Mouse (Mus musculus): ENCODE data around the gene Vps8.

The Vps8 gene

DNA sequence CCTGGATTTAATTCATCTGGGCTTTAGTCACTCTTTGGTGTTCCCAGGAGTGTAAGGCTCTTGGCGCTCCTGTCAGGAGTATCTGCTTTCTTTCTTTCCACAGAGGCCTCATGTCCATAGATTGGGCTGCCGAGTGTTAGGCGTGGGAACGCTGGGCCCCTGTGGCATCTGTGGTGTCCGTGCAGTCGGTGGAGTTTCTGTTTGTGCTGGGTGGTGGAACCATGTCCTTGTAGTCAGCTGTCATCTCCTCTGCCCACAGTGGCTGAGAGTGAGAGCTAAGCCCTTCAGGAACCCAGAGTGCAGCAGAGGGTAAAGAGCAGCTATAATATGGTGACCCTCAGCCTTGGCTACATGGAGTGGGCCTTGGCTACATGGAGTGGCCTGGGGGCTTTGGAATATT lies 140.4 kb downstream of the Vps8 start:
- no peak for DNase-seq

GRCm38 (mm10) chr16:21567093-21567492 lies 144.2 kb downstream of the Vps8 start:
- DNase-seq = no peak

DNA sequence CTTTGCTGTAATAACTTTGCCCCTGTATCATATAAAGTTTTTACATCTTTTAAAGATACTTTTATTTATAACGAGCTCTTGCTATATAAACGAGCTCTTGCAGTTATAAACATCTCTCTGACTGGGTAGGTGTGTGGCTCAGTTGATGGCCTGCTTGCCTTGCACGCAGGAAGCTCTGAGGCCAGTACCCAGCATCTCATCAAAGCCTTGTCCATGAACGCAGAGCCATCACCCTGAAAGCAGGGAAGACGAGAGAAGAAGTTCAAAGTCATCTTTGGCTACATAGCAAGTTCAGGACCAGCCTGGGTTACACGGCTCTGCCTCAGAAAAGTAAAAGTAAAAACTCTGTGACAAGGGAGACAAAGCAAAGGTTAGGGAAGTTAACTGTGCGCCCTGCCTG lies 147.0 kb downstream of the Vps8 start:
- DNase-seq = no peak

GRCm38 (mm10) chr16:21570786-21571185 lies 147.9 kb downstream of the Vps8 start:
- no peak for DNase-seq

DNA sequence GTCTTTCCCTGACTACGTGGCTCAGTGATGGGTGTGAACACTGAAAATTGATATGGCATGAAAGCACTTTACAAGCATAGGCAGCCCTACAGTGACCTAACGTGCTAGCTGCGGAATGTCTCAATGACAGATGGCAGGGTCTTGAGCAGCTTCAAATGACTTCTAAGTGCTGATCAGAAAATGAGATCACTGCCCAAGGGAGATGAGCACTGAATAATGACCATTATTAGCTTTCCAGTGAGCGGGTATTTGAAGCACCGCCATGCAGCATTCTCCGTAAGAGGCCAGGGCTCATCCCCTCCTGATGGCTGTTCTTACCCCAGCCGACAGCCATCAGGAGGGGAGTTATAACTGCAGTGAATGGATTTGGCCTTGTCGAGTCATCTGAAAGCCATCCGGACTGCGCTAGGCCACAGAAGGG lies 153.1 kb downstream of the Vps8 start:
- no peak for DNase-seq

- DNase-seq = no peak
These were observed 166.2 kb downstream of the Vps8 start for GRCm38 (mm10) chr16:21589110-21589509.

- no peak for DNase-seq
These were observed 167.9 kb downstream of the Vps8 start for GRCm38 (mm10) chr16:21590806-21591205.

GRCm38 (mm10) chr16:21591511-21591910 lies 168.6 kb downstream of the Vps8 start:
- no peak for DNase-seq

DNA sequence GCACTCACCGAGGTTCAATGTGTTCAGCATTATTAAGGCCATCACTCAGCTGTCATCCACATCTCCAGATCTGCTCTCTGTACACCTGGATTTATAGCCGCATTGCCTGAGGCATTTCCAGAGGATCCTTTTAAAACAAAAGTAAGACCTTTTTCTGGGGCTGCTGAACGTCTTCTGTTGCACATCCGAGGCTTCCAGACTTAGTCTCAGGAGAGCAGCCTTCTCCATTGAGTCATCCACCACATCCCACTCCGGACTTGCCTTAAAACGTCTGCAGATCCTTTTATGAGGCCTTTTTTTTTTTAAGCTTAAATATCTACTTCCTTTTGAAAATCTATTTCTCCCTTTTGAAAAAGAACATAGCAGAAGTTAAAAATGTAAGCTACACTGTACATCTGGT lies 172.6 kb downstream of the Vps8 start:
- no peak for DNase-seq

GRCm38 (mm10) chr16:21604354-21604753 lies 181.4 kb downstream of the Vps8 start:
- no peak for DNase-seq

- DNase-seq = no peak
These were observed 183.5 kb downstream of the Vps8 start for GRCm38 (mm10) chr16:21606249-21607020.

DNA sequence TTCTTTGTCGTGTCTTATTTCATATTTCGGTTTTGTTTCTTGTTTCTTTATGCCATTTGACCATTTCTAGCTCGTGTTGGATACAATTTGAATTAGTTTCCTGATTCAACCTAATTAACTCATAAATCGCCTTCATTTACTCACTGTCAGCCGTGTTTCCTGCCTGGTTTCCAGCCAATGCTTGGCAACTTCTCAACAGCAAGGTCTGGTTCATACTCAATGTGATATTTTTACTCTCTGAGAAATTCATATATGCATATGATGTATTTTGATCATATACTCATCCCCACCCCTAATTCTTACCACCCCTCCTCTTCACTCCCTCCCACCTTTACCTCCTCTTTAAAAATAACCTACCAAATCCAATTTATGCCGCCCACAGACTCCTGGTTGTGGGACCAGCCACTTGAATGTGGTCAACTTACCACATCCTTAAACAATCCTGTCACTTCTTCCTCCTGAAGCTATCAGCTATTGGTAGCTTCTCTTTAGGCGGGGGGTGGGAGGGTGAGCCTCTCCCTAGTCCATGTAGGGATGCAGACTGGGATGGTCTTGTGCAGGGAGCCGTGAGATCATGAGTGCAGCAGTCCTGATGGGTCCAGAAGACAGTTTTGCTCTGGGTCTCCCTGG lies 184.2 kb downstream of the Vps8 start:
- no peak for DNase-seq

GRCm38 (mm10) chr16:21607651-21608040 lies 184.7 kb downstream of the Vps8 start:
- no peak for DNase-seq

- no peak for DNase-seq
These were observed 185.4 kb downstream of the Vps8 start for GRCm38 (mm10) chr16:21608176-21608865.

- no peak for DNase-seq
These were observed 187.6 kb downstream of the Vps8 start for GRCm38 (mm10) chr16:21610473-21610872.

DNA sequence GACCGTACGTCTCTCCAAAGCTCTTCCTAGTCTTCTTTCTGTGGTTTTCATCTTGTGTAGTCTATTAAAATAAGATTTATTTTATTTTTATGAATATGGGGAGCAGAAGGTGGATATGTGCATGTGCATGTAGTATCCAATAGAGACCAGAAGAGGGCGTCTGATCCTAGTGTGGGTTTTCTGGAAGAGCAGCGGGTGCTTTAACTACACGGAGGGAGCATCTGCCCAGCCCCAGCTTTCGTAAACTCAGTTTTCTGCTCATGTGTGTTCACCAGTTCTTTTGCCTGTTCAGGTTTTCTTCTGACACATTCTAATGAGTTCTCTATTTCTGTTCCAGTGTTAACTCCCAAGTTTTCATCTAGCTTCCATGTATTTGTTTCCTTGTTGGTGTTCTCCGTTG lies 192.9 kb downstream of the Vps8 start:
- DNase-seq = peak; percentile 33 to 38

DNA sequence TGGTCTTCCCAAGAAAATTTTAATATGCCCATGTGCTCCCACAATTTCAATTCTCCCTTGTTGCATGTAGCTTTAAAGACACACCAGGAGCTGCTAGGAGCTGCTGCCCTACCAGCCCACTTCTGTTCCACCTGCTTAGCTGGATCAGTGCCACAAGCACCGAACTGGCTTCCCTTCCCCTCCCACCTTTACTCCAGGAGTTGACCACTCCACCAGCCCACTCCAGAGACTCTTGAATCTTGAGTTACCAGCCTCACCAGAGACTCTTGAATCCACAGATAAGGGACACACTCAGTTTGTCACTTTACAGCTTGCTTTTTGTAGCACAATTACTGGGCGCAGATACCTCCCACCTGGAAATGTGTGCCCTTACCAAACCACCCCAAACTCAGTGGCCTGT lies 197.7 kb downstream of the Vps8 start:
- DNase-seq = no peak

DNA sequence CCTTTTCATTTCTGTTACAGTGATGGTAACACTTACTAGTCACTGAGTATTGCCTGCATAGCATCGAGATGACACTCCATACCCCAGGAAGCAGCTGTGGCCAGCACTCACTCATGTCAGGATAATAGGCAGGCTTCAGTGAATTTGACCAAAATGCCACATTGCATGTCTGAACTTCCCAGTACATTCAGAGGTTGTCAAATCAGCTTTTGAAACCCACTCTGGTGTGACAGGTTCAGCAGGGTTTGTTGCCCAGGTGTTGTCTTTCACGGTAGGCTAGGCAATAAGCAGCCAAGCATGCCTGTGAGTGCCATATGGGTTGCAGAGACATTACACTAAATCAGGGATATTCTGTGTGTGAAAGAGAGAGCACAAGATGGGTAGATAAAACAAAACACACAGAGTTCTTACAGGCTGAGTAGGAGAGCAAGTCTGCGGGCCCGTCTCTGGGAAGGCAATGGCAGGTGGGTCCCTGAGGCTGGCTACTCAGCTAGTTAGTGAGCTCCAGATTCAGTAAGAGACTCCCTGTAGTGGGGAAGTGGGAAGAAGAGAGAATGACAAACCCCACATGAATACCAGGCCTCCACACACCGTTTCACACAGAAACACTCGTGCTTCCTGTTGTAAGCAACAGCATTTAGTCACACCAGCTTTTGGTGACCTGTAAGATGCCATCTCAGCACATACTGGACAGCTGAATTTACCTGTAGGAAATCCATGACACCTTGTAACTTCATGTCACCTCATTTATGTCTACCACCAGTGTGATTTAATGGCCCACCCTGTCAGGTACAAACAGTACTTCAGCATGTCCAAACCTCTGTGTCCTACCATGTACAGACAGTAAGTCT lies 203.1 kb downstream of the Vps8 start:
- peak; percentile 30 to 41 for DNase-seq

DNA sequence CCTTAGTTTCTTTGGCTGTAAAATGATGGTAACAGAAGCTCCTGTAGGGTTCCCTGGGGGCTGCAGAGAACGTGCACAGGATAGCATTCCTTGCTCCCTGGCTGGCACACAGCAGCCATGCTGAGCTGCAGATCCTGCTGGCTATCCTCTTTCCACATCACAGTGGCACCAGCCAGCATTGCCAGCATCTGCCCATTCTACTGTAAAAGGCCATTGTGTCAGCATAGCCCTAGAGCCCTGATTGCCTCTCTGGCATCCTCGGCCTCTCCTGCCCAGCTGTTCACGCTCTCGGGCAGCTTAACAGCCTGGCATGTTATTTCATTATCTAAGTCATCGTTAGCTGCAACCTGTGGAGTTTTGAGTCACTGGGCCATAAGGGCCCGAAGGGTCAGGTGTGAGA lies 204.3 kb downstream of the Vps8 start:
- DNase-seq = peak in 1 of 2 experiments; percentile 17

- peak; percentile 31 to 42 for DNase-seq
These were observed 205.2 kb downstream of the Vps8 start for GRCm38 (mm10) chr16:21628061-21628591.

DNA sequence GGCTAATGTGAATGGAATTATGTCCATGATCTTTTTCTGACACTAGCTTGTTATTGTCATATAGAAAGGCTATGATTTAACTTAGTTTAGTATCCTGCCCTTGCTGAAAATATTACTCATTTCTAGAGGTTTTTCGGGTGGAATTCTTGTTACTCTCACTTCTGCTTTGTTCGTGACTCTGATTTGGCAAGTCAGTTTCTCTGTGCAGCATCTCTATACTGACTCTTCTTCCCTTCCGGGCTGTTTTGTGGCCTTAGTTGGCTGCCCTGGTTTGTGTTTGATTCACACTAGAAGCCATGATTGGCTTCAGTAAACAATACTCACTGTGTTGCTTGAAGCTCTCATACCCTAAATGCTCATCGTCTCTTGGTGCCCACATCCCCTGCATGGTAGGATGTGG lies 207.7 kb downstream of the Vps8 start:
- DNase-seq = no peak

DNA sequence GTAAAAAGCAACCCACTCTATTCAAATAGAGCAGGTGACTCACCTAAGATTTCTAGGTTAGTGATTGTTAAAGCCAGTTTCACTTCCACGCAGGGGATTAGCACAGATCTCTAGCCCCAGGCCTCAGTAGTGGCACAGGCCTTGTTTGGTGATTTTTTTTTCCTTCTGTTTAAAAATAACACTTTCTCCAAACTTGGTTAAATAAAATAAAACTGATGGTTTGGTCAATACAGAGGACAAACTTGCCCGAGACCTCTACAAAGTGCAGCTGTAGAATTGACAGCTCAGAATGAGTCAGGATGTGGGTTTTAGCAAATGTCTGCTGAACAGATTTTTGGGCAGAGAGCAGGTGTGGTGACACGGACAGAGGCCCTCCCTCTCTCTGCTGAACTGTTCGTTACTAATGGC lies 208.9 kb downstream of the Vps8 start:
- DNase-seq = no peak

- no peak for DNase-seq
These were observed 211.5 kb downstream of the Vps8 start for GRCm38 (mm10) chr16:21634460-21634859.
